Mouse (Mus musculus): Measurements from ENCODE around the gene Lrif1.

DNA sequence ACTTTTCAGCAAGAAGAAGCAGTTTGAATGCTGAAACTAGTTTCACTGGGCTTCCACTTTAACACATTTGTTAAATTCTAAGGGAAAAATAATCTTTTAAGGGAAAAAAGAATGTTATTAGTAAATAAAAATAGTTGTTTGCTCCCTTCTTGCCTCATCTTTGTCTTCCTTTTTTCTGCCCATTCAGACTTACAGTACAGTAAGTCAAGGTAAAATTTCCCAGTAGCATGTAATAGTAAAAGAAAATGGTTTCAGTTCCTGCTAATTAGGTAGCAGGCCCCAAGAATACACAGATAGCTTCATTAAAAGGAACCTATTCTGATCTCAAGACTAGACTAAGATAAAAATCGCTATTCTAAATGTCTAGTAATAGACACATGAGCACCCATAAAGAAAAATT is 71.1 kb downstream of the Lrif1 start:
- TF ChIP-seq CTCF (IDR thresholded peaks at IDR 0.05; ENCODE audit: control insufficient read depth, insufficient read depth, insufficient read length) (no peak), FOSL1 (IDR thresholded peaks at IDR 0.05; ENCODE audit: insufficient read depth, low read length, poor library complexity, severe bottlenecking) (no peak), MAX (IDR thresholded peaks at IDR 0.05) (no peak), CEBPB (IDR thresholded peaks at IDR 0.05; ENCODE audit: low read depth) (no peak)

Measured in C2C12 (cell line).